9 mouse cellular contexts compared by ENCODE assay signal in genomic region chr13:34642941-34643875, GRCm38 (mm10). TPM values are rescaled to one million over a fixed set of nuclear protein-coding genes. Genes with fewer than 3 reads are reported as not detected.
DNase-seq lines count a peak whose midpoint lies in the region; ATAC-seq and TF ChIP-seq lines count a peak whose summit lies in the region.
"Had no signal": no experiment of that assay in that cellular context is flagged by ENCODE, and none has a peak within 500 bp of the region (broad histone marks: within the 10 kb centered on the region; RNA-seq: fewer than 3 reads in every experiment).

No protein-coding gene starts in this region.

- H3K9ac ChIP-seq in stomach, postnatal 0 days (ENCODE audit: low read length): no peak overlapping the region
- H3K9ac ChIP-seq: liver, embryonic 15.5 days had no signal

- no peak for TF ChIP-seq EP300 in stomach, postnatal 0 days (optimal IDR thresholded peaks at IDR 0.05)

- H3K9me3 ChIP-seq in E14TG2a.4 (ENCODE audit: low read length): no peaks in the 10 kb centered on the region
- H3K9me3 ChIP-seq in stomach, postnatal 0 days (ENCODE audit: control insufficient read depth, low read length): no peaks in the 10 kb centered on the region
- H3K9me3 ChIP-seq: liver, embryonic 15.5 days had no signal

- no peak overlapping the region for H3K4me3 ChIP-seq in gastrocnemius, adult 2 months
- H3K4me3 ChIP-seq in E14TG2a.4 (replicated peaks; ENCODE audit: low read length): no peak overlapping the region
- no peak overlapping the region for H3K4me3 ChIP-seq in left cerebral cortex, adult 2 months
- H3K4me3 ChIP-seq in stomach, postnatal 0 days (ENCODE audit: low read depth, low read length): no peak overlapping the region
- H3K4me3 ChIP-seq: liver, embryonic 15.5 days had no signal

- peak; percentile 74 for ATAC-seq in granulocyte monocyte progenitor cell, adult 5-6 weeks (replicated peaks; ENCODE audit: poor library complexity, severe bottlenecking)
- ATAC-seq in stomach, postnatal 0 days (ENCODE audit: low FRiP score, low TSS enrichment): no peak

- no peak overlapping the region for H3K4me2 ChIP-seq in stomach, postnatal 0 days (replicated peaks; ENCODE audit: low read depth)
- H3K4me2 ChIP-seq: liver, embryonic 15.5 days had no signal

- DNase-seq in gastrocnemius, adult 2 months: peak; percentile 62
- no peak for DNase-seq in gastrocnemius, postnatal 25 days
- DNase-seq in cerebellum, adult 9-10 months: peak; percentile 42
- peak; percentile 40 to 73 for DNase-seq in left cerebral cortex, adult 2 months (ENCODE audit: extremely low spot score in 1 of 2, low spot score in 2 of 2)
- peak; percentile 69 for DNase-seq in naive thymus-derived CD4-positive, alpha-beta T cell, adult 2 months (ENCODE audit: low read depth)
- peak; percentile 67 for DNase-seq in stomach, postnatal 0 days (ENCODE audit: low spot score)

- intact Hi-C loops in gastrocnemius, adult 2 months (cut with DNase I): loop anchor here (1.0 kb wide), 2 partner anchors 150 to 221 kb away; no protein-coding TSS in a partner anchor
- intact Hi-C loops in left cerebral cortex, adult 2 months (cut with DNase I): loop anchor here (1.0 to 5.0 kb wide), 3 partner anchors 150 to 384 kb away; partner anchors contain the start of gene Eci2

- H3K36me3 ChIP-seq in E14TG2a.4 (ENCODE audit: insufficient read depth, low read length): no peaks in the 10 kb centered on the region
- no peaks in the 10 kb centered on the region; the same call in 1 of the 2 replicates for H3K36me3 ChIP-seq in stomach, postnatal 0 days (ENCODE audit: control insufficient read depth, insufficient read depth, low read length)

- TF ChIP-seq CTCF in gastrocnemius, adult 2 months (IDR thresholded peaks at IDR 0.05): peak; percentile 86
- peak; percentile 99 for TF ChIP-seq CTCF in E14TG2a.4 (conservative IDR thresholded peaks at IDR 0.05; ENCODE audit: low read length)
- peak; percentile 90 for TF ChIP-seq CTCF in left cerebral cortex, adult 2 months (IDR thresholded peaks at IDR 0.05)
- TF ChIP-seq CTCF in stomach, postnatal 0 days (IDR thresholded peaks at IDR 0.05; ENCODE audit: low read depth): peak; percentile 96

- WGBS in stomach, postnatal 0 days: 29% methylated on average over 7 of the region's 7 CpGs

- peaks cover 10% of the 10 kb centered on the region for H3K4me1 ChIP-seq in E14TG2a.4 (replicated peaks; ENCODE audit: low read depth, low read length)
- no peaks in the 10 kb centered on the region for H3K4me1 ChIP-seq in stomach, postnatal 0 days (replicated peaks; ENCODE audit: control insufficient read depth, insufficient read depth)

- no peak overlapping the region for H3K27ac ChIP-seq in gastrocnemius, adult 2 months
- H3K27ac ChIP-seq in left cerebral cortex, adult 2 months: no peak overlapping the region
- no peak overlapping the region for H3K27ac ChIP-seq in stomach, postnatal 0 days (replicated peaks)
- H3K27ac ChIP-seq: liver, embryonic 15.5 days had no signal

- H3K27me3 ChIP-seq in E14TG2a.4 (ENCODE audit: insufficient read depth, low read length): peaks cover 78% of the 10 kb centered on the region
- H3K27me3 ChIP-seq in stomach, postnatal 0 days (ENCODE audit: control insufficient read depth, insufficient read depth, low read length): no peaks in the 10 kb centered on the region
- H3K27me3 ChIP-seq: liver, embryonic 15.5 days had no signal

RNA-seq across cellular contexts. Expression of gene Pxdc1, which starts 10.1 kb away (rescaled TPM):
- total RNA-seq in gastrocnemius, adult 2 months (2021): 1 to 10 TPM; 3.6 to 8.6 TPM
- 1 to 10 TPM; 4.6 TPM for total RNA-seq in gastrocnemius, postnatal 25 days (2021)
- total RNA-seq in granulocyte monocyte progenitor cell, adult 5-6 weeks (2014; fragmentation: Nextera tagmentation): not detected in 2 replicates
- total RNA-seq in granulocyte monocyte progenitor cell, adult 5-6 weeks (2017): not detected in 2 replicates
- total RNA-seq in left cerebral cortex, adult 2 months (2021): 1 to 10 TPM; 4.3 to 7.1 TPM
- polyA plus RNA-seq in stomach, postnatal 0 days (2015; fragmentation: Nextera tagmentation; extraction: Ambion mirVana): 13.8 and 14.4 TPM in 2 replicates

Comparison
In these comparisons a context has a peak if more than half of its experiments do, and no peak if none do; other contexts are left out.
1. RNA of gene Pxdc1, which starts 10.1 kb away (total RNA-seq): 3.6 to 8.6 TPM in gastrocnemius, adult 2 months, 4.3 to 7.1 TPM in left cerebral cortex, adult 2 months and 4.6 TPM in gastrocnemius, postnatal 25 days; not detected in granulocyte monocyte progenitor cell, adult 5-6 weeks; every median in the first group is over 4 times any median in the second.
2. Peak in every context shown above with its lines, with median percentiles within 50 percentile points of each other: CTCF ChIP-seq.